8 mouse cellular contexts compared by ENCODE assay signal in the genomic region with DNA sequence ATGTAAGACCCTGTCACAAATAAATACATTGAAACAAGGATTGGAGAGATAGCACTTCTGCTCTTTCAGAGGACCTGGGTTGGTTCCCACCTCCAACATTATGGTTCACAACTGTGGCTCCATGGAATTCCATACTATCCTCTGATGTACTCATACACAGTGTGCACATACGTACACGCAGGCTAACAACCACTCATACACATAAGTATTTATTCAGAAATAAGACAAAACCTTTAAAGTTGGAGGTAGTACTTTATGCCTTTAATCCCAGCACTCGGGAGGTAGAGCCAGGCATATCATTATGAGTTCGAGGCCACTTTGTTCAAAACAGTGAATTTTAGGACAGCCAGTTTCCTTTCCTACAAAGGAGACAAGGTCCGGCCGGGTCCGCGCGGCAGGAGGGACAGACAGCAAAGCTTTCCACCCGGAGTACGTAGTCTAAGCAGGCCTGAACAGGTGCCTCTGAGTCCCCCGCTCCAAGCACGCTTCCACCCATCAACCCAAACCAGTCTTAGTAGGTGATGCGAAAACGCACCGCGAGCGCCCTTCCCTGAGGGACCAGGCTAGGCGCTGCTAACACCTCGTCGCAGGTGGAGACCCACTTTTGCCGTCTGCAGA. TPM values are rescaled to one million over a fixed set of nuclear protein-coding genes. Genes with fewer than 3 reads are reported as not detected.
DNase-seq lines count a peak whose midpoint lies in the region; ATAC-seq and TF ChIP-seq lines count a peak whose summit lies in the region.

No protein-coding gene starts in this region.

- no peaks in the 10 kb centered on the region for H3K36me3 ChIP-seq in neural tube, embryonic 11.5 days (ENCODE audit: control insufficient read depth, insufficient read depth, low read length)
- H3K36me3 ChIP-seq in limb, embryonic 11.5 days (ENCODE audit: control insufficient read depth, insufficient read depth, low read length) = no peaks in the 10 kb centered on the region
- no peaks in the 10 kb centered on the region for H3K36me3 ChIP-seq in stomach, embryonic 16.5 days (ENCODE audit: control insufficient read depth, insufficient read depth, low read length)

- H3K4me1 ChIP-seq in cerebellum, adult 2 months (ENCODE audit: control insufficient read depth, insufficient read depth, low read length) = peaks cover 19% of the 10 kb centered on the region
- H3K4me1 ChIP-seq in neural tube, embryonic 11.5 days (ENCODE audit: control insufficient read depth, insufficient read depth, low read length) = peaks cover 5% of the 10 kb centered on the region; the same call in 1 of the 2 replicates
- peaks cover 16% of the 10 kb centered on the region; the same call in 1 of the 2 replicates for H3K4me1 ChIP-seq in limb, embryonic 11.5 days (ENCODE audit: control insufficient read depth, insufficient read depth, low read length)
- peaks cover 5% of the 10 kb centered on the region for H3K4me1 ChIP-seq in stomach, embryonic 16.5 days (ENCODE audit: control insufficient read depth, insufficient read depth, low read length)

- H3K4me3 ChIP-seq in cerebellum, adult 2 months (replicated peaks; ENCODE audit: insufficient read depth, low read depth, low read length) = peak overlapping the region; percentile 80
- H3K4me3 ChIP-seq in neural tube, embryonic 11.5 days (ENCODE audit: low read depth, low read length) = peak overlapping the region; percentile 59
- peak overlapping the region; percentile 47; the same call in 1 of the 2 replicates for H3K4me3 ChIP-seq in limb, embryonic 11.5 days (ENCODE audit: low read depth, low read length)
- peak overlapping the region; percentile 59 for H3K4me3 ChIP-seq in stomach, embryonic 16.5 days (replicated peaks; ENCODE audit: low read length)

- WGBS in cerebellum, adult 2 months = 22% methylated on average over 22 of the region's 22 CpGs
- WGBS in neural tube, embryonic 11.5 days = 3% methylated on average over 22 of the region's 22 CpGs
- 3% methylated on average over 22 of the region's 22 CpGs for WGBS in limb, embryonic 11.5 days
- 7% methylated on average over 22 of the region's 22 CpGs for WGBS in stomach, embryonic 16.5 days

- no peak for ATAC-seq in neural tube, embryonic 11.5 days (ENCODE audit: insufficient read depth, low FRiP score, low TSS enrichment)
- no peak for ATAC-seq in limb, embryonic 11.5 days (ENCODE audit: insufficient number of reproducible peaks, low FRiP score, low TSS enrichment, low read depth)
- no peak for ATAC-seq in stomach, embryonic 16.5 days (ENCODE audit: insufficient read depth, low FRiP score)

- no peak overlapping the region for H3K9ac ChIP-seq in neural tube, embryonic 11.5 days (ENCODE audit: low read length)
- H3K9ac ChIP-seq in limb, embryonic 11.5 days (ENCODE audit: low read length) = no peak overlapping the region
- H3K9ac ChIP-seq in stomach, embryonic 16.5 days (ENCODE audit: low read length) = no peak overlapping the region

- no peak overlapping the region for H3K27ac ChIP-seq in cerebellum, adult 2 months (ENCODE audit: insufficient read depth, low read length)
- H3K27ac ChIP-seq in neural tube, embryonic 11.5 days (ENCODE audit: low read depth, low read length) = no peak overlapping the region
- no peak overlapping the region for H3K27ac ChIP-seq in limb, embryonic 11.5 days (replicated peaks; ENCODE audit: low read depth, low read length)
- H3K27ac ChIP-seq in stomach, embryonic 16.5 days (ENCODE audit: low read length) = no peak overlapping the region

- H3K4me2 ChIP-seq in neural tube, embryonic 11.5 days (ENCODE audit: low read depth) = peak overlapping the region; percentile 87
- H3K4me2 ChIP-seq in limb, embryonic 11.5 days (ENCODE audit: low read depth, severe bottlenecking) = peak overlapping the region; percentile 87
- peak overlapping the region; percentile 67 for H3K4me2 ChIP-seq in stomach, embryonic 16.5 days (ENCODE audit: low read depth, low read length)

- no peak for TF ChIP-seq CTCF in cerebellum, adult 2 months (IDR thresholded peaks at IDR 0.05; ENCODE audit: borderline replicate concordance, insufficient read depth, low read depth, low read length)

- H3K27me3 ChIP-seq in cerebellum, adult 2 months (ENCODE audit: control insufficient read depth, insufficient read depth, low read length) = no peaks in the 10 kb centered on the region
- H3K27me3 ChIP-seq in neural tube, embryonic 11.5 days (ENCODE audit: control insufficient read depth, insufficient read depth, low read length) = peaks cover 32% of the 10 kb centered on the region
- peaks cover 41% of the 10 kb centered on the region for H3K27me3 ChIP-seq in limb, embryonic 11.5 days (ENCODE audit: control insufficient read depth, insufficient read depth, low read length)
- peaks cover 18% of the 10 kb centered on the region; the same call in 1 of the 2 replicates for H3K27me3 ChIP-seq in stomach, embryonic 16.5 days (ENCODE audit: control insufficient read depth, insufficient read depth, low read length)

- no peaks in the 10 kb centered on the region for H3K9me3 ChIP-seq in neural tube, embryonic 11.5 days (ENCODE audit: control insufficient read depth, low read length)
- no peaks in the 10 kb centered on the region for H3K9me3 ChIP-seq in limb, embryonic 11.5 days (ENCODE audit: control insufficient read depth, low read length)
- H3K9me3 ChIP-seq in stomach, embryonic 16.5 days (replicated peaks; ENCODE audit: control insufficient read depth, low read length) = no peaks in the 10 kb centered on the region

- TF ChIP-seq POLR2A in cerebellum, adult 2 months (IDR thresholded peaks at IDR 0.05; ENCODE audit: borderline replicate concordance, insufficient read depth, low read length) = no peak

- DNase-seq in cerebellum, adult 2 months = no peak
- no peak for DNase-seq in cerebellum, postnatal 10 days
- DNase-seq in neural tube, embryonic 11.5 days (ENCODE audit: low spot score) = no peak
- DNase-seq in neural tube, embryonic 10.5 days (ENCODE audit: extremely low spot score, low spot score) = no peak
- peak; percentile 35 for DNase-seq in limb, embryonic 11.5 days (ENCODE audit: low spot score)
- no peak for DNase-seq in frontal cortex, adult 2 months (ENCODE audit: extremely low spot score in 1 of 2, low spot score in 1 of 2)
- no peak for DNase-seq in adrenal gland, postnatal 36 days

RNA-seq across cellular contexts. Expression of gene Cbx7, which starts 37.8 kb away (rescaled TPM):
- 89.6 and 96.3 TPM in 2 replicates for polyA plus RNA-seq in cerebellum, adult 2 months (2012; rRNA removed)
- 1.3 and 1.8 TPM in 2 replicates for polyA plus RNA-seq in neural tube, embryonic 11.5 days (2014; fragmentation: Nextera tagmentation; extraction: Ambion mirVana)
- 0.97 and 1.4 TPM in 2 replicates for polyA plus RNA-seq in limb, embryonic 11.5 days (2014; fragmentation: Nextera tagmentation; extraction: Ambion mirVana)
- polyA plus RNA-seq in stomach, embryonic 16.5 days (2015; fragmentation: Nextera tagmentation; extraction: Ambion mirVana) = 5.7 and 6.9 TPM in 2 replicates
- polyA plus RNA-seq in frontal cortex, adult 2 months (2012; rRNA removed) = 58.6 TPM in 2 replicates
- 10 to 100 TPM; 11.9 to 20.6 TPM for total RNA-seq in adrenal gland, postnatal 36 days (2021)

RNA-seq across cellular contexts. Expression of gene Apobec3, which starts 41.7 kb away (rescaled TPM):
- 3.3 and 3.6 TPM in 2 replicates for polyA plus RNA-seq in cerebellum, adult 2 months (2012; rRNA removed)
- polyA plus RNA-seq in neural tube, embryonic 11.5 days (2014; fragmentation: Nextera tagmentation; extraction: Ambion mirVana) = 5.4 and 7.3 TPM in 2 replicates
- 9.7 and 11.8 TPM in 2 replicates for polyA plus RNA-seq in limb, embryonic 11.5 days (2014; fragmentation: Nextera tagmentation; extraction: Ambion mirVana)
- 31.5 and 31.9 TPM in 2 replicates for polyA plus RNA-seq in stomach, embryonic 16.5 days (2015; fragmentation: Nextera tagmentation; extraction: Ambion mirVana)
- 7.1 and 7.4 TPM in 2 replicates for polyA plus RNA-seq in frontal cortex, adult 2 months (2012; rRNA removed)
- total RNA-seq in adrenal gland, postnatal 36 days (2021) = 10 to 100 TPM; 14.5 to 15.7 TPM
